Mouse (Mus musculus) cerebellum, postnatal 4 days (tissue): ENCODE measurements around the gene Lekr1.

Source experiments
- DNase-seq, 2 experiments: peaks; one replicate each; pipeline ENCODE4 v3.0.0; 2022; ENCODE audit warnings: low spot score in 2 of 2, mixed read lengths in 1 of 2

Lekr1 gene

GRCm38 (mm10) chr3:65665977-65666766, at the start of gene Lekr1:
Lekr1 (plus strand) TSS chr3:65666228.
- peak; percentile 66 to 91 for DNase-seq

- DNase-seq = no peak
These were observed 48.5 kb upstream of the Lekr1 start for GRCm38 (mm10) chr3:65617507-65617906.

GRCm38 (mm10) chr3:65619340-65619739, 46.7 kb upstream of the Lekr1 start:
- no peak for DNase-seq

GRCm38 (mm10) chr3:65623057-65623456, 43.0 kb upstream of the Lekr1 start:
- no peak for DNase-seq

GRCm38 (mm10) chr3:65625496-65626289, 40.3 kb upstream of the Lekr1 start:
- no peak for DNase-seq

GRCm38 (mm10) chr3:65626290-65626914, 39.6 kb upstream of the Lekr1 start:
- DNase-seq = no peak

- DNase-seq = no peak
These were observed 38.9 kb upstream of the Lekr1 start for GRCm38 (mm10) chr3:65627021-65627706.

- DNase-seq = no peak
These were observed 38.4 kb upstream of the Lekr1 start for GRCm38 (mm10) chr3:65627707-65628028.

GRCm38 (mm10) chr3:65629565-65630112, 36.4 kb upstream of the Lekr1 start:
- no peak for DNase-seq

GRCm38 (mm10) chr3:65633604-65634003, 32.4 kb upstream of the Lekr1 start:
- no peak for DNase-seq

- DNase-seq = no peak
These were observed 30.0 kb upstream of the Lekr1 start for GRCm38 (mm10) chr3:65635983-65636382.

- no peak for DNase-seq
These were observed 28.7 kb upstream of the Lekr1 start for GRCm38 (mm10) chr3:65637313-65637712.

- no peak for DNase-seq
These were observed 27.1 kb upstream of the Lekr1 start for GRCm38 (mm10) chr3:65638896-65639295.

- no peak for DNase-seq
These were observed 26.5 kb upstream of the Lekr1 start for GRCm38 (mm10) chr3:65639454-65640014.

- DNase-seq = no peak
These were observed 23.1 kb upstream of the Lekr1 start for GRCm38 (mm10) chr3:65642959-65643358.

GRCm38 (mm10) chr3:65643654-65644053, 22.4 kb upstream of the Lekr1 start:
- DNase-seq = no peak

GRCm38 (mm10) chr3:65647592-65647991, 18.4 kb upstream of the Lekr1 start:
- DNase-seq = no peak

GRCm38 (mm10) chr3:65648913-65649312, 17.1 kb upstream of the Lekr1 start:
- no peak for DNase-seq

- no peak for DNase-seq
These were observed 15.7 kb upstream of the Lekr1 start for GRCm38 (mm10) chr3:65650156-65650815.

GRCm38 (mm10) chr3:65654541-65655206, 11.4 kb upstream of the Lekr1 start:
- DNase-seq = no peak
